Mouse (Mus musculus) lung, embryonic 14.5 days (tissue): ENCODE data around the gene Pfdn5. TPM values are rescaled to one million over a fixed set of nuclear protein-coding genes. Genes with fewer than 3 reads are reported as not detected.
A peak's percentile ranks its signal among the peaks of the same experiment; 100 is the strongest.

Experiments used
- ATAC-seq: fragments of 200-750 bp; cut with Nextera tagmentation; 2 replicates; pipeline ENCODE4 v1.8.0; 2017; ENCODE audit warnings: mild to moderate bottlenecking, moderate TSS enrichment, moderate library complexity; ENCODE audit not compliant: insufficient read depth
- DNase-seq: peaks from one replicate; pipeline ENCODE4 v3.0.0-alpha.2; 2015
- H3K27ac ChIP-seq: fragments of 300-500 bp; sonication (generic); 2 replicates; pipeline ENCODE4 v1.5.1; 2014; ENCODE audit warnings: low read depth, mild to moderate bottlenecking, moderate library complexity
- H3K27me3 ChIP-seq: fragments of 300-500 bp; sonication (generic); 2 replicates; pipeline ENCODE4 v1.6.1; 2014; ENCODE audit warnings: low read length, control low read depth; ENCODE audit not compliant: insufficient read depth
- H3K36me3 ChIP-seq: fragments of 300-500 bp; sonication (generic); 2 replicates; pipeline ENCODE4 v1.6.1; 2014; ENCODE audit warnings: control low read depth; ENCODE audit not compliant: insufficient read depth
- H3K4me1 ChIP-seq: fragments of 300-500 bp; sonication (generic); 2 replicates; pipeline ENCODE4 v1.6.1; 2014; ENCODE audit warnings: antibody characterized with exemption, control low read depth; ENCODE audit not compliant: insufficient read depth
- H3K4me2 ChIP-seq: fragments of 300-500 bp; sonication (generic); 2 replicates; pipeline ENCODE4 v1.6.1; 2014; ENCODE audit warnings: mild to moderate bottlenecking
- H3K4me3 ChIP-seq: fragments of 300-500 bp; sonication (generic); 2 replicates; pipeline ENCODE4 v1.5.1; 2014; ENCODE audit warnings: low read depth, low read length
- H3K9ac ChIP-seq: fragments of 300-500 bp; sonication (generic); 2 replicates; pipeline ENCODE4 v1.6.1; 2014
- H3K9me3 ChIP-seq: fragments of 300-500 bp; sonication (generic); 2 replicates; pipeline ENCODE4 v1.6.1; 2016; ENCODE audit warnings: low read depth, low read length, control low read depth
- CTCF ChIP-seq: IDR thresholded peaks from 2 replicates; pipeline ENCODE4 v1.5.1; 2016; ENCODE audit warnings: antibody characterized with exemption, low read depth
- WGBS: fragments of 180-500 bp; shearing (Covaris S2); extraction: QIAGEN DNeasy Blood & Tissue Kit; methylation state at CpG from one replicate; pipeline ENCODE4 v1.1.7; 2014; 5-methylcytosine and 5-hydroxymethylcytosine counted together
- polyA plus RNA-seq: library from polyadenylated mRNA; unstranded; fragments of >200 nt; fragmentation: Nextera tagmentation; extraction: Ambion mirVana; gene quantifications from 2 replicates; pipeline ENCODE4 v1.2.1, GENCODE M21; 2014

Pfdn5 gene
- polyA plus RNA-seq, 1 experiment from 2014 or later, result 477 TPM

DNA sequence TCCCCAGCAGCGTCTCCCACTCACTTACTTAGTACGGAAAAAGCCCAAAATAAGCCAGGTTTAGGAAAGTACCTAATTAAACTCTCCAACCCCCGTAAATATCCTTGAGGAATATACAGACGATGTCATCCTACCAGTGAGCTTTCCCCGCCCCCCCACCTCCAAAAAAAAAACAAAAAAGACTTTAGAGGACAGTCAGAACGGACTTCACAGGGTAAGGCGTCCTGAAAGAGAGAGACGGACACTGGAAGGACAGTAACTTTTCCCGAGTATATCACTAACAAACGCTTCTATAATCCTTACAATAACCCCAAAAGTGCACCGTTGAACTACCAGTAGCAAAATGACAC lies 25.0 kb downstream of the Pfdn5 start:
- 9% methylated on average over 11 of the region's 11 CpGs for WGBS
- no peak for TF ChIP-seq CTCF
- DNase-seq, result no peak
- Histone ChIP-seq H3K4me1 (0 out of 2 replicates have a peak, but pooled peaks cover 5% of the 10 kb centered on the region), H3K9ac (peak overlapping the region; percentile 51), H3K9me3 (no peaks in the 10 kb centered on the region), H3K4me3 (peak overlapping the region; percentile 57), H3K27ac (peak overlapping the region; percentile 66; the same call in 1 of the 2 replicates), H3K27me3 (no peaks in the 10 kb centered on the region), H3K4me2 (peak overlapping the region; percentile 86), H3K36me3 (peaks cover 15% of the 10 kb centered on the region)
- ATAC-seq, result peak; percentile 22

DNA sequence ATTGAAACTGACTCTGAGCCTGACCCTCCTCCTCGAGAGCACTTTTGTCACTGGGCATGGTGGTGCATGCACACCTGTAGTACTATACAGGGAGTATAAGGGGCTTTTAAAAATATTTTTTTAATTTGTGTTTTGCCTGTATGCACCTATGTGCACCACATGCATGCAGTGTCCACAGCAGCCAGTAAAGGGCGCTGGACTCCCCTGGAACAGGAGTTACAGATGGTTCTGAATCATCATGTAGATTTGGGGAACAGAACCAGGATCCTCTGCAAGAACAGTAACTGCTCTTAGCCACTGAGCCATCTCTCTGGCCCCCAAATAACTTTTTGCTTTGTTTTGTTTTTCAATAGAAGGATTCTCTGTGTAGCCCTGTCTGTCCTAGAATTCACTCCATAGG lies 26.3 kb downstream of the Pfdn5 start:
- Histone ChIP-seq H3K9ac (no peak overlapping the region), H3K27me3 (0 out of 2 replicates have a peak, but pooled peaks cover 4% of the 10 kb centered on the region), H3K9me3 (no peaks in the 10 kb centered on the region), H3K27ac (no peak overlapping the region), H3K4me2 (no peak overlapping the region), H3K36me3 (peaks cover 4% of the 10 kb centered on the region; the same call in 1 of the 2 replicates), H3K4me3 (no peak overlapping the region), H3K4me1 (0 out of 2 replicates have a peak, but pooled peaks cover 5% of the 10 kb centered on the region)
- peak; percentile 29; the same call in 1 of the 2 replicates for TF ChIP-seq CTCF
- ATAC-seq (no peak), DNase-seq (no peak)
- WGBS, result 63% methylated on average over 2 of the region's 2 CpGs

GRCm38 (mm10) chr15:102353986-102354385 lies 28.1 kb downstream of the Pfdn5 start:
- ATAC-seq (no peak), DNase-seq (peak; percentile 62)
- no peak overlapping the region for H3K4me2 ChIP-seq
- no peaks in the 10 kb centered on the region for H3K36me3 ChIP-seq
- H3K27ac ChIP-seq, result no peak overlapping the region
- TF ChIP-seq CTCF, result peak; percentile 43
- 78% methylated on average over 2 of the region's 2 CpGs for WGBS
- peaks cover 21% of the 10 kb centered on the region for H3K27me3 ChIP-seq
- peaks cover 13% of the 10 kb centered on the region for H3K4me1 ChIP-seq
- H3K9me3 ChIP-seq, result no peaks in the 10 kb centered on the region
- H3K9ac ChIP-seq, result no peak overlapping the region
- no peak overlapping the region for H3K4me3 ChIP-seq

DNA sequence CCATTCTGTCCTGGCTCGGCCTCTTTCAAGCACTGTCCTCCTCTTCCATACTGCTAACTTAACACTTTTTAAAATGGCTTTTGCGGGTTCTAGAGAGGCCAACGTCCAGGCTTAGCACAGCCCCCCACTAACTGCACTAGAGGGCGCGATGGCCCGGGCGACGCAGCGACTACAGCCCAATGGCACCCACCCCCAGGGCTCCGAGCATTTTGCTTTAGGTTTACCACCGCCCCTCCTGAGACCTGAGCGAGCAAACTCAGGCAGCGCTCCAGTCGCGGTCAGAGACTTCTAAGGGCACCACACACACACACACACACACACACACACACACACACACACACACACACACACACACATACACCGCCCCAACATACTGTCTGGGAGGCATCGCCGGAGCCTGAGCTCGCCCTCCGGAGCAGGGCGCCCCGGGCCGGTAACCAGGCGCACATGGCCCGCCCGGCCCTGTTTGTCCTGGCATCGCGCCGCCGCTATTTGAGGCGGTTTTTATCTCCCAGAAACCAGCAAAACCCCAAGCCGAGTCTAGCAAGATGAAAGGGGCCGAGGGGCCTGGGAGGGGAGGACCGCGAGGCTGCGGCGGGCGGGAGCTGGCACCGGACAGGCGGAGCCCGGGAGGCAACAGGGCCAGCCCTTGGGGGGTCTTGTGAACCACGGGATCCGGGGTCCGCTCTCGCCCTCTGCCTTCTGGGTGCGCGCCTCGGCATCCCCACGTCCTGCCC lies 29.4 kb downstream of the Pfdn5 start:
- Histone ChIP-seq H3K27ac (peak overlapping the region; percentile 91), H3K4me2 (peak overlapping the region; percentile 95), H3K9ac (peak overlapping the region; percentile 86), H3K9me3 (no peaks in the 10 kb centered on the region), H3K27me3 (peaks cover 23% of the 10 kb centered on the region), H3K36me3 (no peaks in the 10 kb centered on the region), H3K4me3 (peak overlapping the region; percentile 51), H3K4me1 (peaks cover 8% of the 10 kb centered on the region)
- DNase-seq (peak; percentile 87), ATAC-seq (peak; percentile 70)
- TF ChIP-seq CTCF, result peak; percentile 66
- under 1% methylated on average over 49 of the region's 49 CpGs for WGBS

GRCm38 (mm10) chr15:102355871-102356441 lies 30.0 kb downstream of the Pfdn5 start:
- H3K4me1 ChIP-seq, result peaks cover 8% of the 10 kb centered on the region
- peaks cover 23% of the 10 kb centered on the region for H3K27me3 ChIP-seq
- peak overlapping the region; percentile 91 for H3K27ac ChIP-seq
- peak overlapping the region; percentile 95 for H3K4me2 ChIP-seq
- TF ChIP-seq CTCF, result no peak
- WGBS, result under 1% methylated on average over 37 of the region's 38 CpGs
- H3K36me3 ChIP-seq, result no peaks in the 10 kb centered on the region
- DNase-seq, result peak; percentile 70
- H3K9ac ChIP-seq, result peak overlapping the region; percentile 86
- peak; percentile 39 for ATAC-seq
- peak overlapping the region; percentile 51 for H3K4me3 ChIP-seq
- no peaks in the 10 kb centered on the region for H3K9me3 ChIP-seq

DNA sequence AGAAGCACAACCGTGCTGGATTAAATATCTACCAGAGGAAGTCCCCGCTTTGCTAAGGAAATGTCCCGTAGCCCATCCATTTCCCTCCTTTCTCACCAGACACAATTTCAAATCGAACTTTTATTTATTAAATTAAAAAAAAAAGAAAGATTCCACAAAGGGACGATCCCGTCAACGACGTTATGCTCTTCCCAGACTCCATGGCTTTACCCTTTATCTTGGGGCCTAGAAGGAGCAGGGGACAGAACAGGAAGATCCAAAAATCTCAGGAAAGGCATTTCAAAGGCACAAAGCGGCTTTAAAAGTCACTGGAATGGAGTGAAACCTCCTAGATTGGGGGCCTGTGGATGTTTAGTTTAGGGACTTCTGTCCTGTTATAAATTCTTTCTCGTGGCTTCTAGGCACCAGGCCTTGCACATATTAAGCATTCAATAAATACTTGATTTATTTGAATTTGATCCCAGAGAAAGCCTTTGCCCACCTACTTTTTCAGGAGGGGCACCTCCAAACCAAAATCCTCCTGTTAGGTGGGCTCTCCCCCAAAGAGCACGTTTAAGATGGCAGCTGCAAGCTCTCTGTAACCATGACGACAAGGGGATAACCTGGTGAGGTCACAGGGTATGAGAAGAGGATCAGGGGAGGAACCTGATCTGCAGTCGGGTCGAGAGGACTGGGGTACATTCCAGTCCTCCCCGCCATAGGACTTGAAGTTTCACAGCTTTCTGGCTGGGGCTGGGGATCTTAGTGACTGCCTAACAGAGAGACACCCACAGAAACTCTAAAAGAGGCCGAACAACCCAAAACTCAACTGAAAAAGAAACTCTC lies 30.8 kb downstream of the Pfdn5 start:
- 40% methylated on average over 16 of the region's 16 CpGs for WGBS
- Histone ChIP-seq H3K9me3 (no peaks in the 10 kb centered on the region), H3K36me3 (no peaks in the 10 kb centered on the region), H3K9ac (peak overlapping the region; percentile 86), H3K4me2 (peak overlapping the region; percentile 95), H3K4me3 (peak overlapping the region; percentile 51), H3K27me3 (peaks cover 23% of the 10 kb centered on the region), H3K4me1 (peaks cover 8% of the 10 kb centered on the region), H3K27ac (peak overlapping the region; percentile 91)
- TF ChIP-seq CTCF, result no peak
- no peak for ATAC-seq
- peak; percentile 20 for DNase-seq
